Mouse (Mus musculus): Measurements from ENCODE around the gene Adcyap1r1.

DNA sequence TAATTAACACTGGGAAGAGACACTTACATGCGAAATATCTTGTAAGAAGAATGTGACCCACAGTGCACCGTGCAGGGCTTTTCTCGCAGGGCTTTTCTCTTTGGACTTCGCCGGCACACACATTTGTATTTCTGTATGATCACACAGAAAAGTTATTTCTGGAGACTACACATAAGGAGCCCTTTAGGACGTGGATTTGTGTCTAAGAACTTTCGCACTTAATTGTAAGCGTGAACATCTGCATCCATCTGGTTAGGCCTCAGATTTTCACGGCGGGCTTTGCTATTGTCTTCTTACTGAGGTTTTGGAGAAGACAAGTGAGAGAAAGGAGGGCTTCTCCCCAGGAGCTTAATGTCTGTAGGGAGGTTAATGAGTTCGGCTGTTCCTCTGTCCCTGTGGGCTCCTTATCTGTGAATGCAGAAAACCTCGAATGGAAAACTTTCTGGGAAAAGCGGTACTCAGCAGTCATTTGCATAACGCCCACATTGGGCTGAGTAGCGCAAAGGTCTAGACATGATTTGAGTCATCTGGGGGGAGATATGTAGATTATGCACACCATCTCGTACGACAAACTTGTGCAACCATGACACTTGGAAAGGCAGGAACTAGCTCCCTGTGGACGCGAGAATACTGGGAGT is 60.4 kb downstream of the Adcyap1r1 start:
- no peak for TF ChIP-seq CTCF (IDR thresholded peaks at IDR 0.05)
- TF ChIP-seq POLR2A (IDR thresholded peaks at IDR 0.05; ENCODE audit: insufficient read depth, low read depth, low read length) = no peak
- TF ChIP-seq EP300 (IDR thresholded peaks at IDR 0.05; ENCODE audit: insufficient read depth, low read depth, low read length) = no peak

All from heart, adult 2 months (tissue).